Mouse (Mus musculus) forebrain, embryonic 16.5 days (tissue): ENCODE data around the gene Gm10645. TPM values are rescaled to one million over a fixed set of nuclear protein-coding genes. Genes with fewer than 3 reads are reported as not detected.

Source experiments
- ATAC-seq: fragments of 200-750 bp; cut with Nextera tagmentation; 2 replicates; pipeline ENCODE4 v1.8.0; 2017; ENCODE audit warnings: mild to moderate bottlenecking, moderate library complexity
- H3K27ac ChIP-seq: fragments of 300-500 bp; sonication (generic); 2 replicates; pipeline ENCODE4 v1.5.1; 2014; ENCODE audit warnings: low read length, control low read depth
- H3K27me3 ChIP-seq: fragments of 300-500 bp; sonication (generic); replicated peaks from 2 replicates; pipeline ENCODE4 v1.6.1; 2014; ENCODE audit warnings: low read length; ENCODE audit not compliant: control insufficient read depth, insufficient read depth
- H3K36me3 ChIP-seq: fragments of 300-500 bp; sonication (generic); 2 replicates; pipeline ENCODE4 v1.6.1; 2014; ENCODE audit not compliant: control insufficient read depth, insufficient read depth
- H3K4me1 ChIP-seq: fragments of 300-500 bp; sonication (generic); replicated peaks from 2 replicates; pipeline ENCODE4 v1.6.1; 2014; ENCODE audit warnings: low read length; ENCODE audit not compliant: control insufficient read depth, insufficient read depth
- H3K4me2 ChIP-seq: fragments of 300-500 bp; sonication (generic); 2 replicates; pipeline ENCODE4 v1.6.1; 2014; ENCODE audit warnings: mild to moderate bottlenecking, low read length, control low read depth
- H3K4me3 ChIP-seq: fragments of 300-500 bp; sonication (generic); replicated peaks from 2 replicates; pipeline ENCODE4 v1.5.1; 2014; ENCODE audit warnings: mild to moderate bottlenecking, low read length, control low read depth
- H3K9ac ChIP-seq: fragments of 300-500 bp; sonication (generic); replicated peaks from 2 replicates; pipeline ENCODE4 v1.6.1; 2014; ENCODE audit warnings: low read depth, low read length, control low read depth
- H3K9me3 ChIP-seq: fragments of 300-500 bp; sonication (generic); 2 replicates; pipeline ENCODE4 v1.6.1; 2016; ENCODE audit warnings: low read length; ENCODE audit not compliant: control insufficient read depth
- WGBS: fragments of 180-500 bp; shearing (Covaris S2); extraction: QIAGEN DNeasy Blood & Tissue Kit; methylation state at CpG from one replicate; pipeline ENCODE4 v1.1.7; 2014; 5-methylcytosine and 5-hydroxymethylcytosine counted together
- polyA plus RNA-seq: library from polyadenylated mRNA; unstranded; fragments of >200 nt; fragmentation: Nextera tagmentation; extraction: Ambion mirVana; gene quantifications from 2 replicates; pipeline ENCODE4 v1.2.1, GENCODE M21; 2015

The Gm10645 gene
- polyA plus RNA-seq, 1 experiment from 2014 or later = 8.0 TPM

GRCm38 (mm10) chr8:83175680-83176079 is 9.7 kb upstream of the Gm10645 start:
- Histone ChIP-seq H3K4me3 (no peak overlapping the region), H3K27me3 (no peaks in the 10 kb centered on the region), H3K9me3 (no peaks in the 10 kb centered on the region), H3K9ac (no peak overlapping the region), H3K4me1 (peaks cover 14% of the 10 kb centered on the region), H3K36me3 (no peaks in the 10 kb centered on the region), H3K27ac (no peak overlapping the region), H3K4me2 (no peak overlapping the region)
- WGBS = 56% methylated on average over 10 of the region's 10 CpGs
- peak; percentile 55 for ATAC-seq

- no peak overlapping the region for H3K4me3 ChIP-seq
- H3K36me3 ChIP-seq = no peaks in the 10 kb centered on the region
- H3K9me3 ChIP-seq = no peaks in the 10 kb centered on the region
- 40% methylated on average over 6 of the region's 6 CpGs for WGBS
- no peaks in the 10 kb centered on the region for H3K27me3 ChIP-seq
- no peak overlapping the region for H3K9ac ChIP-seq
- H3K27ac ChIP-seq = no peak overlapping the region
- H3K4me2 ChIP-seq = no peak overlapping the region
- H3K4me1 ChIP-seq = peaks cover 14% of the 10 kb centered on the region
- no peak for ATAC-seq
These were observed 4.9 kb upstream of the Gm10645 start for GRCm38 (mm10) chr8:83170894-83171293.

GRCm38 (mm10) chr8:83169709-83170108 is 3.7 kb upstream of the Gm10645 start:
- Histone ChIP-seq H3K4me2 (no peak overlapping the region), H3K36me3 (no peaks in the 10 kb centered on the region), H3K27ac (no peak overlapping the region), H3K4me1 (peaks cover 12% of the 10 kb centered on the region), H3K27me3 (no peaks in the 10 kb centered on the region), H3K9me3 (no peaks in the 10 kb centered on the region), H3K9ac (no peak overlapping the region), H3K4me3 (no peak overlapping the region)
- ATAC-seq = no peak
- WGBS = 91% methylated on average over 2 of the region's 2 CpGs

DNA sequence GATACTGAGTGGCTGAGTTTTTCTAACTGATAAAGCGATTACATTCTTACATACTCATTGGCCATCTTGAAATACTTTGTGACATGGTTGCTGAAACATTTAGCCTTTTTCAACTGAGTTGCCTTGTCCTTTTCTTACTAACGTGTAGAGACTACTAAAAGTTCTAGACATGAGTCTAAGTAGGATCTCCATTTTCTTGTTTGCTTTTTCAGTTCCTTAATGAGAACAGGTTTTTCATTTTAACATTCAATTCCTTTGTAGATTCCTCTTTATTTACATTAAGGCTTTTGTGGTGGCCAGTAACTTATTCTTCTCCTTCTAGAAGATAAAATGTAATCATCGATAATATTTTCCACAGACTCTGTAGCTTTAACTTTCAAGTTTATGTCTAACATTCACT is 3.2 kb upstream of the Gm10645 start:
- no peak overlapping the region for H3K9ac ChIP-seq
- no peak overlapping the region for H3K4me2 ChIP-seq
- H3K27ac ChIP-seq = no peak overlapping the region
- ATAC-seq = no peak
- no peaks in the 10 kb centered on the region for H3K9me3 ChIP-seq
- WGBS = 89% methylated on average over 3 of the region's 3 CpGs
- no peaks in the 10 kb centered on the region for H3K27me3 ChIP-seq
- no peak overlapping the region for H3K4me3 ChIP-seq
- no peaks in the 10 kb centered on the region for H3K36me3 ChIP-seq
- peaks cover 15% of the 10 kb centered on the region for H3K4me1 ChIP-seq

DNA sequence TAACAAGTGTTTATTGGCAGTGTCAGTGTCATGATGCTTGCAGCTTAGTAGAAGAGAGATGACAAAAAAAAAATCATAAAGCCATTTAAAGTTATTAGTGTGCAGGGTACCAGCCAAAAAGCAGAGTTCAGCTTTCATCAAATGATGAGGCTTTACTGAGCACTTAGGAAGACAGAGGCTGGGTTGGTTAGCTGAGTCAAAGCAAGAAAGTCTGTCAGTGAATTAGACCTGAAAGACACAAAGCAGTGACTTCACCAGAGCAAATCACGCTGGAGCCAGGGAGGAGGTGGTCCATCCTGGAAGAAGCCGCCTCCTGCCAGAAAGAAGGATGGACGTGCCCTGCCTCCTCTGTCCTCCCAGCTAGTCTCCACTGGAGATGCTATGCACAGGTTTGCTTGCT is 2.0 kb upstream of the Gm10645 start:
- H3K9me3 ChIP-seq = no peaks in the 10 kb centered on the region
- H3K36me3 ChIP-seq = no peaks in the 10 kb centered on the region
- H3K9ac ChIP-seq = peak overlapping the region; percentile 27; the same call in 1 of the 2 replicates
- ATAC-seq = no peak
- peak overlapping the region; percentile 55 for H3K4me2 ChIP-seq
- peak overlapping the region; percentile 91 for H3K4me3 ChIP-seq
- no peak overlapping the region for H3K27ac ChIP-seq
- H3K27me3 ChIP-seq = no peaks in the 10 kb centered on the region
- H3K4me1 ChIP-seq = peaks cover 15% of the 10 kb centered on the region
- 48% methylated on average over 3 of the region's 3 CpGs for WGBS

GRCm38 (mm10) chr8:83165235-83165930 is 587 bp downstream of the Gm10645 start, which contains the start of gene Tbc1d9:
Gene Tbc1d9, plus strand, starts transcription at chr8:83165352.
- under 1% methylated on average over 62 of the region's 63 CpGs for WGBS

DNA sequence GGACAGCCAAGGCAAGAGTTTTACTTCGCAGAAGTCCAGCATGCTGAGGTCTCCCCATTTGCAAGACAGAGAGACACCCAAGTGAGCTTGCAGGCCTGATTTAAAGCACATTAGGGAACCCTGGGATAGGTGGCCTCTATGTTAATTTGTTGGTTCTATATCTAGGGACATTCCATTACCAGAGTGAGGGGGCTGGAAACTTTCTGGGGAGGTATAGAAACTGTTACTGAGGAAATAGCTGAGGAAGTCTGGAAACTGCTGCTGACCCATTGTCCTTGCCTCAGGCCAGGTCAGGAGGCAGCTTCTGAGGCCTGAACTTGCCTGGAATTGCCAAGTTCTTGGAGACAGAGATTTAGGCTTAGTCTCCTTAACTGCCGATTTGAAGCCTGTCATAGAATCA is 5.4 kb downstream of the Gm10645 start:
- no peaks in the 10 kb centered on the region for H3K9me3 ChIP-seq
- no peaks in the 10 kb centered on the region for H3K27me3 ChIP-seq
- H3K27ac ChIP-seq = no peak overlapping the region
- H3K36me3 ChIP-seq = no peaks in the 10 kb centered on the region
- 67% methylated on average over 2 of the region's 2 CpGs for WGBS
- no peak overlapping the region for H3K4me3 ChIP-seq
- no peak overlapping the region for H3K9ac ChIP-seq
- no peak overlapping the region for H3K4me2 ChIP-seq
- peaks cover 6% of the 10 kb centered on the region; the same call in 1 of the 2 replicates for H3K4me1 ChIP-seq
- no peak for ATAC-seq

More at GRCm38 (mm10) chr8:83165235-83165930, 587 bp downstream of the Gm10645 start, which contains the start of gene Tbc1d9:
- H3K4me1 ChIP-seq = peaks cover 15% of the 10 kb centered on the region
- peak within 1 kb of the TSS; percentile 96 for H3K9ac ChIP-seq
- H3K4me3 ChIP-seq = peak within 1 kb of the TSS; percentile 91
- no peaks in the 10 kb centered on the region for H3K9me3 ChIP-seq
- no peaks in the 10 kb centered on the region for H3K36me3 ChIP-seq
- ATAC-seq = peak; percentile 92
- peak within 1 kb of the TSS; percentile 90 for H3K27ac ChIP-seq
- H3K4me2 ChIP-seq = peak within 1 kb of the TSS; percentile 55
- H3K27me3 ChIP-seq = no peaks in the 10 kb centered on the region

DNA sequence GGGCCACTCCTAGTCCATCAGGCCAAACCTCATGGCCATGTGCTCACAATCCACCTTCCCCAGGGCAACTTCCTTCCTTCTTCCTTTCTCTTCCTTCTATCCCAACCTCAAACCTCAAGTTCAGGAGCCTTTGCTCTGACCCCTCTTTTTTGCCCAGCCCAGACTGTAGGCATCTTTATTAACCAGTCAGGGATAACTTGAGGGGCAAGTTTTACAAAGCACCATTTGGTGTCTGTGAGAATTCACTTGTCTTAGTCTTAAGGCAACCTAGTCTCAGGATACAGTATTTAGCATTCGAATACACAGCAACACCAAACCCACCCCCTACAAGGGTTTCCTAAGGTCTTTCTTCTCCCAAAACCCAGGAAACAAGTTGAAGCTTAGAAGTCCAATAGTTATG is 6.4 kb downstream of the Gm10645 start:
- H3K4me1 ChIP-seq = peaks cover 2% of the 10 kb centered on the region; the same call in 1 of the 2 replicates
- no peaks in the 10 kb centered on the region for H3K36me3 ChIP-seq
- H3K4me2 ChIP-seq = no peak overlapping the region
- H3K27me3 ChIP-seq = no peaks in the 10 kb centered on the region
- ATAC-seq = no peak
- no peak overlapping the region for H3K4me3 ChIP-seq
- no peak overlapping the region for H3K27ac ChIP-seq
- no peaks in the 10 kb centered on the region for H3K9me3 ChIP-seq
- H3K9ac ChIP-seq = no peak overlapping the region
- 66% methylated on average over 1 of the region's 1 CpGs for WGBS

- 82% methylated on average over 3 of the region's 3 CpGs for WGBS
- no peak overlapping the region for H3K4me2 ChIP-seq
- H3K27ac ChIP-seq = no peak overlapping the region
- H3K27me3 ChIP-seq = no peaks in the 10 kb centered on the region
- H3K4me1 ChIP-seq = no peaks in the 10 kb centered on the region
- ATAC-seq = no peak
- no peak overlapping the region for H3K4me3 ChIP-seq
- no peaks in the 10 kb centered on the region for H3K9me3 ChIP-seq
- H3K36me3 ChIP-seq = no peaks in the 10 kb centered on the region
- H3K9ac ChIP-seq = no peak overlapping the region
These were observed 7.0 kb downstream of the Gm10645 start for GRCm38 (mm10) chr8:83158971-83159370.
